18 mouse cellular contexts compared by ENCODE assay signal in the genomic region with DNA sequence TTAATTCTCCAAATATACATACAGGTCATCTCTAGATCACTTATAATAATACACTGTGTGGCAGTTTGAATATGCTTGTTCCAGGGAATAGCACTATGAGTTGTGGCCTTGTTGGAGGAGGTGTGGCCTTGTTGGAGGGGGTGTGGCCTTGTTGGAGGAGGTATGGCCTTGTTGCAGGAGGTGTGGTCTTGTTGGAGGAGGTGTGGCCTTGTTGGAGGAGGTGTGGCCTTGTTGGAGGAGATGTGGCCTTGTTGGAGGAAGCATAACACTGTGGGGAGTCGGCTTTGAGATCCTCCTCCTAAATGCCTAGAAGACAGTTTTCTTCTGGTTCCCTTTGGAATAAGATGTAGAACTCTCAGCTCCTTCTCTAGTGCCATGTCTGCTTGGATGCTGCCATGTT. TPM values are rescaled to one million over a fixed set of nuclear protein-coding genes. Genes with fewer than 3 reads are reported as not detected.
DNase-seq lines count a peak whose midpoint lies in the region; TF ChIP-seq lines count a peak whose summit lies in the region.
"Had no signal": no experiment of that assay in that cellular context is flagged by ENCODE, and none has a peak within 500 bp of the region (broad histone marks: within the 10 kb centered on the region; RNA-seq: fewer than 3 reads in every experiment).

No protein-coding gene starts in this region.

- no peak for TF ChIP-seq RAD21 in CH12.LX (IDR thresholded peaks at IDR 0.05; ENCODE audit: low read depth, low read length)

- H3K4me3 ChIP-seq in CH12.LX (replicated peaks in 1 of 3; ENCODE audit: low read depth in 2 of 3, low read length in 2 of 3, poor library complexity in 1 of 3): no peak overlapping the region
- H3K4me3 ChIP-seq: forebrain, embryonic 10.5 days; forebrain, embryonic 13.5 days; heart, embryonic 13.5 days; hindbrain, embryonic 12.5 days; hindbrain, embryonic 15.5 days had no signal

- no peaks in the 10 kb centered on the region for H3K79me2 ChIP-seq in CH12.LX (replicated peaks; ENCODE audit: control insufficient read depth, extremely low read depth, insufficient read depth, poor library complexity, severe bottlenecking)

- in situ Hi-C loops in CH12.LX (cut with MboI; ENCODE audit: low pct_ligation_motif_present, low pct_unique_long_range_greater_than_20kb, low sequenced_read_pairs): no loop called here

- no peaks in the 10 kb centered on the region for H3K27me3 ChIP-seq in CH12.LX (replicated peaks)
- H3K27me3 ChIP-seq: forebrain, embryonic 13.5 days; heart, embryonic 13.5 days; hindbrain, embryonic 12.5 days; hindbrain, embryonic 15.5 days had no signal

- DNase-seq in cerebellum, adult 9-11 months: peak; percentile 41
- DNase-seq in cerebellum, adult 9-10 months: no peak
- DNase-seq in A20 (ENCODE audit: low read depth, low spot score) (peak; percentile 8), CH12.LX (ENCODE audit: extremely low read depth) (peak; percentile 17), ZHBTc4 (ENCODE audit: low read depth, low spot score) (peak; percentile 74)
- DNase-seq in spleen, postnatal 36 days (ENCODE audit: low spot score in 2 of 2): no peak
- DNase-seq: adrenal gland, postnatal 14 days; cerebellum, adult 18-20 months; cerebellum, postnatal 10 days; gastrocnemius, postnatal 10 days; gastrocnemius, postnatal 36 days; kidney, adult 8-10 months had no signal

- peaks cover 6 to 24% of the 10 kb centered on the region in 2 experiments for H3K4me1 ChIP-seq in CH12.LX (ENCODE audit: control insufficient read depth in 1 of 2, insufficient read depth in 2 of 2)

- no peaks in the 10 kb centered on the region for H3K9me3 ChIP-seq in CH12.LX (replicated peaks; ENCODE audit: low read length)
- H3K9me3 ChIP-seq: forebrain, embryonic 10.5 days; forebrain, embryonic 13.5 days; heart, embryonic 13.5 days; hindbrain, embryonic 12.5 days; hindbrain, embryonic 15.5 days had no signal

- no peaks in the 10 kb centered on the region for H3K36me3 ChIP-seq in CH12.LX (replicated peaks in 1 of 2; ENCODE audit: control insufficient read depth in 1 of 2, insufficient read depth in 1 of 2, low read length in 1 of 2)
- H3K36me3 ChIP-seq: hindbrain, embryonic 12.5 days; hindbrain, embryonic 15.5 days had no signal

- H3K4me2 ChIP-seq in CH12.LX (ENCODE audit: insufficient read depth, low read depth, poor library complexity, severe bottlenecking): no peak overlapping the region
- H3K4me2 ChIP-seq: forebrain, embryonic 13.5 days; heart, embryonic 13.5 days; hindbrain, embryonic 12.5 days; hindbrain, embryonic 15.5 days had no signal

- TF ChIP-seq POLR2A in CH12.LX (IDR thresholded peaks at IDR 0.05; ENCODE audit: low read depth, low read length): no peak

- TF ChIP-seq EP300 in CH12.LX (IDR thresholded peaks at IDR 0.05; ENCODE audit: low read length): no peak

- no peak overlapping the region for H3K9ac ChIP-seq in CH12.LX (ENCODE audit: insufficient read depth, low read depth)
- H3K9ac ChIP-seq: forebrain, embryonic 13.5 days; heart, embryonic 13.5 days; hindbrain, embryonic 12.5 days; hindbrain, embryonic 15.5 days had no signal

- H3K27ac ChIP-seq in CH12.LX (ENCODE audit: insufficient read depth, low read depth): no peak overlapping the region
- H3K27ac ChIP-seq: forebrain, embryonic 10.5 days; forebrain, embryonic 13.5 days; heart, embryonic 13.5 days; hindbrain, embryonic 12.5 days; hindbrain, embryonic 15.5 days had no signal

- dilution Hi-C loops in CH12.LX (cut with MboI; ENCODE audit: extremely low pct_ligation_motif_present, extremely low pct_unique_long_range_greater_than_20kb, low sequenced_read_pairs): no loop called here

- no peak for TF ChIP-seq CTCF in CH12.LX (conservative IDR thresholded peaks at IDR 0.05 in 1 of 2, IDR thresholded peaks at IDR 0.05 in 1 of 2; ENCODE audit: low read depth in 2 of 2, low read length in 2 of 2)

TF ChIP-seq in CH12.LX, 34 proteins besides CTCF, POLR2A, EP300 and RAD21:
- TF ChIP-seq IRF4 (IDR thresholded peaks at IDR 0.05; ENCODE audit: low read depth, low read length): no peak
- no peak for TF ChIP-seq UBTF (IDR thresholded peaks at IDR 0.05; ENCODE audit: low read depth, low read length)
- no peak for TF ChIP-seq NRF1 (IDR thresholded peaks at IDR 0.05; ENCODE audit: low read depth, low read length)
- no peak for TF ChIP-seq ZC3H11A (IDR thresholded peaks at IDR 0.05; ENCODE audit: low read depth, low read length)

RNA-seq across cellular contexts. Expression of a gene that starts 10.7 kb away (rescaled TPM):
- 0.25 and 0.29 TPM in 2 replicates for total RNA-seq in CH12.LX (2012; rRNA removed)
- 0.47 and 0.67 TPM in 2 replicates for total RNA-seq in CH12.LX (2014; rRNA removed)
- polyA plus RNA-seq in CH12.LX (2012; ENCODE audit: insufficient read length, low read depth): 1.2 and 1.5 TPM in 2 replicates
- total RNA-seq: MEL had no signal

Comparison
In these comparisons a context has a peak if more than half of its experiments do, and no peak if none do; other contexts are left out.
1. DNase-seq: peak in cerebellum, adult 9-11 months (single experiment), A20 (single experiment), CH12.LX (single experiment) and ZHBTc4 (single experiment); none in cerebellum, adult 9-10 months (single experiment) and spleen, postnatal 36 days (0 of 2).